Mouse (Mus musculus) brain, embryonic 14.5 days (tissue): ENCODE measurements at regions not wholly inside any gene's neighbourhood (a gene's known extent, or its start where the extent isn't known, plus 50 kb on each side); places are given as distances from the start of the nearest gene placed in this dataset.

Source experiments
- DNase-seq: peaks from one replicate; pipeline ENCODE4 v3.0.0-alpha.2; 2011; ENCODE audit warnings: low read depth
- CTCF ChIP-seq: fragments of 200-500 bp; IDR thresholded peaks from 2 replicates; pipeline ENCODE4 v1.5.1; 2012; ENCODE audit warnings: inconsistent platforms, mild to moderate bottlenecking, moderate library complexity, borderline replicate concordance; ENCODE audit not compliant: insufficient read depth, insufficient read length; ENCODE audit errors: extremely low read depth
- POLR2A ChIP-seq: fragments of 200-500 bp; IDR thresholded peaks from 2 replicates; pipeline ENCODE4 v1.6.1; 2012; ENCODE audit warnings: mild to moderate bottlenecking, inconsistent platforms, borderline replicate concordance; ENCODE audit not compliant: poor library complexity, insufficient read depth, insufficient read length, severe bottlenecking; ENCODE audit errors: extremely low read depth

DNA sequence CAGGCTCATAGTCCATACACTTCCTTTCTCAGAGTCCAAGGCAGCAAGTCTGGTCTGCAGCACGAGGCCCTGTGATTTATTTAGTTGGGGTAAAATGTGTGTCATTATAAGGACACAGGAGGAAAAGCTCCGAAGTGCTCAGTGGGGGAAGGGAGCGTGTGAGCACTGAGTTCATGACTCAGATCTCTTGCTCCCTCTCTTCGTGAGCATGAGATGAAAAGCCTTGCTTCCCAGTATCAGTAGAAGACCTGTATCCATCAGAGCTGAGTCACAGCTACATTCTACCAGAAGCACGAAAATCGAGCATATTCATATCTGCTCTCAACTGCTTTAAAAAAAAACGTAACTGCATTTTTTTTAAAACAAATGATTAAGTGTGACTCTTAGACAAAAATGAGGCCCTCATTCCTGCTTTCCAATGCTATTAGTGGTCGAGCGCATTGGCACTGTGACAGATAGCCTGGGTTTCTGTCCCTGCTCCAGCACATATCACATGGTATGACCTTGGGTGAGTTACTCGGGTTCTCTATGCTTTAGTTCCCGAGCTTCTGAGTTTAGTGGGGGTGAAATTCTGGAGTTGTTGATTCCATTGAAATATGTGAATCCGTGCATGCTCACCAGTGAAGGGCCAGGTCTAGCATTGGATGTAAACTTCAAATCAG is 109.2 kb upstream of the Cd180 start:
- TF ChIP-seq POLR2A (no peak), CTCF (no peak)
- DNase-seq, result no peak

DNA sequence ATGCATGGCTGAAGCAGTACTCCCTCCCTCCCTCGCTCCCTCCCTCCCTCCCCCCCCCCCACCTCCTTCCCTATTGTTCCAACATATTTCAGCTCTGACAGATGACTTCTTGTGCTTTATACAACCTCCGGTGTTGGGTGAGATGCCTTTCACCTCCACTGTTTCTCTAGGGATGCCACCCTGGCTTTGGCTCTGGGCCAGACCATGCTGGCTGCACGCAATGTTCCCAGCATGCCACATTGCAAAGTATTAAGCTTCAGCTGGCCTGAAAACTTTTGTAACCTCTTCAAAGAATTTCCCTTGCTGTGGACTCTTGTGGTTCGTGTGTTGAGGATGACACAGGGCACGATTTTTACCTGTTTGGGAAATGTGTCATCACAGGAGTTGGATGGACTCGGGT is 107.1 kb upstream of the Cd180 start:
- DNase-seq, result no peak
- TF ChIP-seq CTCF (no peak), POLR2A (no peak)

DNA sequence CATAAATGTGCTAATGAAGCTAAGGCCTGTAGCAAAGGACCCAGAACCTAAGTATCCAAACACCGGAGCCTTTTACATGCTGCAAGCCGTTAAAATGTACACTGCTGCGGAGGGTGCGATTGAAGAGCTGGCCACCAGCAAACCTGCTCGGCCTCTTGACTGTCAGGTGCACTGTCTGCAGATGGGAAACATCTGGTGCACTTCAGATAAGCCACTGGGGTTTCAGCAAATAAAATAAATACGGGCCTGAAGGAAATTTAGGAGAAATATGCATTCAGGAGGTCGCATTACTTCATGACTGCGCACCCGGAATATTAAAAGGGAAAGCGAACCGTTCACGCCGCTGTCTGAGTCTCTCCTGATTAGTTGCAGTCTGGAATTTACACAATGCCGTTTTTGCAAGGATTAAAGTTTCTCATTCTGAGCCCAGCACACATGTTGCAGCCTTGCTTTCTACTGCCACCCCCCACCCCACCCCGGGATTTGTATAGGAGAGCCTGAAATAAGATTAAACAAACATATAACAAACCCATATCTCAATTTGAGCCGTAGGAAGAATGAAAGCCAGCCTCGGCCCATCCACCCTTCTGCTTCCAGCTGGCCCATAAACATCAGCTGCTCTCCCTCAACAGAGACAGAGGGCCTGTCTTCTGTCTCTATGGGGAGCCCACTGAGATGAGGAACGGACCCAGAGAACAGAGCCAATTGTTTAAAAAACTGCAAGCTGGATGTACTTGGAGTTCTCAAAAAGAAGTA is 103.5 kb upstream of the Cd180 start:
- TF ChIP-seq POLR2A (no peak), CTCF (no peak)
- peak; percentile 78 for DNase-seq

DNA sequence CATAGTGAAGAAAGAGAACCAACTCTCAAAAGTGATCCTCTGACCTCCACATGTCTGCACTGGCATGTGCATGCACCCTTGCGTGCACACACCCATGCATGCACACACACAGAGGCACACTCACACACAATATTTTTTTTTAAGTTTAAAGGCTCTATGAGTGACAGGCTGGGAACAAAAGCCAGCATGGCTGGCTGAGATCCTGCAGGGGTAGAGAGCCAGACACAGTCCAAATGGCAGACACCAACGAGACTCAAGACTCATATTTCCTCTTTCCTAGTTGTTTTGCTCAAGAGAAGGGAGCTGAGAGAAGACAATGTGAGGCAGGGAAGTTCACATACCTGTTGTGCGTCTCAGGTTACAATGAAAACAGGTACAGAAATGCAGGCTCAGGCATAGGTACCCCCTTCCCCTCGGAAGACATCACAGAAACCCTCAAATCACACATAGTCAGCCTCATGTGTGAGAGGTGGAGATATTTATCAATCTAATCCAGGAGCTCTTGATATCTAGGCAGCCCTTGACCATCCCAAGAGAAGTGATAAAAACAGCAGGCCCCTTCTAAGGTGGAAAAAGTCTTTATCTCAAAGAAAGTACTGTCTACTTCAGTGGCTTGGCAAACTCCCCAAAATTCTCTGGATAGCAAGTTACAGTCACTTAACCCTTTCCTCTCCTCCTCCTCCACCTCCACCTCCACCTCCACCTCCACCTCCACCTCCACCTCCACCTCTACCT is 101.4 kb upstream of the Cd180 start:
- DNase-seq, result no peak
- TF ChIP-seq CTCF (no peak), POLR2A (no peak)

DNA sequence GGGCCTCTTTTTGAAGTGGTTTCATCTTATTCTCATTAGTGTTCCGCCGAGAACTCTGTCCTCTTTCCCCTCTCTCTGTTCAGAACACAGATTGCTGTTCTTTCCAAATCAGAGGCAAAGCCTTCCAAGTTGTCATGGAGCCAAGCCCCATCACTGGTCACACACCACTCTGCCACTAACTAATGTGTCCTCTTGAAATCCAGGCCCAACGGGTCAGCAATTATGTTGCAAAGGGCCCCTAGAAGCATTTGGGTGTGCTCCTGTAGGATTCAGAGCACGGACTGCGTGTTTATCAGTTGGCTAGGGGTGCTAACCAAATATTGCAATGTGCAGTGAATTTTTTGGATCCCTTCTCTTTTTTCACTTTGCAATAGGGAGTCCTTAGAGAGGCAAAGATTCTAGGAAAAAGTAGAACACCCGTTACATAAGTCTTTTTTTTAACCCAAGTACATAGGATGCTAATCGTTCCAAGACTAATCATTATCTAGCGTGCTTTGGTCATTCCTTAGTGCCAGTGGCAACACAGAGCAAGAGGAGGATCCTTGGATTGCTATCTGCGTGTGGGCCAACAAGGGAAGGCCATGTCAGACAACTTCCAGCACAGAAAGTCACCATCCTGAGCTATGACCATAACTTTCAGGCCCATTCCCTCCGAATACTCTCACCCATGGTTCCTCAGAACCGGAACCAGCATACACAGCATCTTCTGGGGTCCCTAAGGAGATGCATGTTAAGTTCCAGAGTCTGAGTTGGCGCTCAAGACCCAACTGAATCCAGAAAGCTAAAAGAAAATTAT is 99.8 kb upstream of the Cd180 start:
- no peak for TF ChIP-seq CTCF
- TF ChIP-seq POLR2A, result no peak
- no peak for DNase-seq

DNA sequence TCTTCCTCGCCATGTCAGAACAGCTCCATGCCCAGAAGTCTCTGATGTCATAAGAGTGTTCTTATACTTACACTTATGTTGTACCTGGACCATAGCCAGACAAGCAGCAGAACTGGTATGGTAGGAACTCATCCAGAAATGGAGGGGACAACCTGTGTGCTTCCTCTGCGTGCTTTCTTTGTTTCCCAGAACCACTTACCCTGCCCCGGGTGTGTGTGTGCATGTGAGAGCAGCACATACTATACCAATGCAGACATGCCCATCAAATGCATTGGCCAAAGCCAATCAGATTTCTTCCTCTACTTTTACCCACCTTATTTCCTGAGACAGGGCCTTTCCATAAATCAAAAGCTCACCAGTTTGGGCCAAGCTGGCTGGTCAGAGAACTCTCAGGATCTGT is 99.2 kb upstream of the Cd180 start:
- DNase-seq, result no peak
- TF ChIP-seq POLR2A (no peak), CTCF (no peak)

DNA sequence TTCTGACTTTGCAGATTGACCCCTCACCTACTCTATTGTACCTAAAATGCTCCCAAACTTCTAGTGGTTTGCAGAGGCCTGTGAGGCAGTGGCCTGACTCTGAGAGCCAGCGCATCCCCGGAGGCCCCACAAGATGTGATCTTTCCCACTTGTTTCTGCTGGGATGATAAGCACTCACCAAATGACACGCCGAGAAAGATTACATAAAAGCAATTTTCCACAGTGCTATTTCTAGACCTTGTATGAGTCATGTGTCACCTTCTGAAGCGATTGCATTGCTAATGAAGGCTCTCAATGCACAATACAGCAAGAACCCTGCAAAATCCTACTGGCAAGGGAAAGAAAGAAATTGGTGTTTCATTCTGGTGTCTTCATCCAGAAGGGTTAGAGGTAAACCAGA is 97.8 kb upstream of the Cd180 start:
- DNase-seq, result peak; percentile 43
- TF ChIP-seq CTCF (no peak), POLR2A (no peak)

DNA sequence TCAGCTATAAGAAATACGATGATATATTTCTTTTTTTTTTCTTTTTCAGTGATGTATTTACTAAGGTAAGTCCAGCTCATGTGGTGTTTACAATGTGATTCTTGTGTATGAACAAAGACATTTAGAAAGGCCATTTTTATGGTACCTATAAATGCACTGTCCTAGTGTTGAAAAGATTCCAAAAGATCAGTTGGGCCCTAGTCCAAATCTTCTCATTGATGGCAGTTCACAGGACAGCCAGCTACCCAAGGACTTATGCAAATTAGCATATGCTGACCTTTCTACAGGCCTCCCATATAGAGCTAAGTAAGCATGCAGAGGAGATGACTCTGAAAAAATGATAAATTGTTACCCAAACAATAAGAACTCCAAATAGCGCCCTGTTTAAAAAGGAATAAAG is 97.3 kb upstream of the Cd180 start:
- DNase-seq, result no peak
- TF ChIP-seq POLR2A, result no peak

DNA sequence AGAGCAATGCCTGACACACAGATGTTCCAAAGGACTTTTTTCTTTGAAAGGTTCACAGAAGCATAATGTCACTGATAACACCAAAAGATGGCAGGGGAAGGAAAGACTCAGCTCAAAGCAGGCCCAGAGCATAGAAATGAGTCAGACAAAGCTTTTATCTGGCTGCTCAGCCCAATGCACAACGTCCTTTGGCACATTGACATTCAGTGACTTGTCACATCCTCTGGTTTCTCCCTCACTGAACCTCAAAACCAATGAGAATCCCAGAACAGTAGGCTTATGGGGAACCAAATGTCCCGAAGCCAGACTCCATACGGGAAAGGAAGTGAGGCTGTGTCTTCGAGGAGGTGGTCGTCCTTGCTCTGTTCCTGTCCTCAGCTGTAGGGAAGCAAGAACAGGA is 95.2 kb upstream of the Cd180 start:
- TF ChIP-seq CTCF (no peak), POLR2A (no peak)
- DNase-seq, result no peak

DNA sequence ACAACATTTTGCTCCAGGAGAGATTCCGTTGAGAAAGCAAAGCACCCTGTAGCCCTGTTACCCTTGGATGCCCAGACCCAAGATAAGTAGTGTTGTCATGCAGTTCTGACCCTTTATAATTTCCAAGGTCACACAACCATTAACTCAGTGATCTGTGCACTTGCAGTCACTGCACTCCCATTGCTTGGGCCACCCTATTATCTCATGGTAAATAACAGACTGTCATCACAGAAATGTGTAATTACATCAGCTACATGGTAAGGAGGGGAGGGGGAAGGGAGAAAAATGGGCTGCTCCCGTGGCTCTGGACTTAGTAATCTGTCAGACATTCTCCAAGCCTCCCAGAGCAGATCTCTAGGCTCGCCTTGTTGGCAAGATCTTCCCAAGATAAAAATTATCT is 93.8 kb upstream of the Cd180 start:
- peak; percentile 53 for DNase-seq
- TF ChIP-seq CTCF, result no peak
- TF ChIP-seq POLR2A, result no peak

DNA sequence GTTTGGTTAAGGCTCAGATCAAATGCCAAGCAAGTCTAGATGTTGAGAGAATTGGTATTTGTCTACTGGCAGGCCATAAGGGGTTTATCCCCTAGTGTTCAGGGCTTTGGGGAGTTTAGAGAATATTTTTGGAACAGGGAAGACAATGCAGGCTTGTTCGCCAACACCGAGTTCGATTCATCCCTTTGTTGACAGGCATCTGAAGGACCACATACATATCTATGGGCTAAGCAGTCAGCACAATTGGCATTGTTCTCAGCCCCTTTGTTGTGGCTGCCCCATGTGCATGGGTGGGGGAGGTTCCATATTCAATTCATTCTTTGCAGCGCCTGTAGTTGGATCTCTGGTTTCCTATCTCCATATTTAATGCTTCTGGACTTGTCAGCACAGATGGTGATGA is 93.3 kb upstream of the Cd180 start:
- no peak for DNase-seq
- TF ChIP-seq POLR2A, result no peak
- no peak for TF ChIP-seq CTCF

DNA sequence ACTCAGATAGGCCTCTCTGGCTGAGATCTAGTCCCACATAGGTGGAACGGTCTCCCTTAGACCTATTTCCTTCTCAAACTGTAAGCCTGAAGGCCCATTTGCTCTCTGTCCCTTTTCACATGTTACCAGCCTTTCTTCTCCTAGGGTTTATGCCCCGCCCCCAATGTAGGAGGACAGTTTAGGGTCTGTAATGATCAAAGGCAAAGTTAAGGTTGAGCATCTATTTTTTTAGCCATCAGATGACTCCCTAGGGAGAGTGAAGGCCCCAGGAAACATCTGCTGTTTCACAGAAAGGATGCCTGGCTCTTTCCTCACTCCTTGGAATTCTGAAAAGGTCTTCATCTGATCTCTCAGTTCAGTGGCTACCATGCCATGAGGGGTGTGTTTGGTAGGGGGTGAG is 68.9 kb upstream of the Cd180 start:
- DNase-seq, result no peak
- TF ChIP-seq CTCF (no peak), POLR2A (no peak)
